Mouse (Mus musculus) lung, postnatal 10 days (tissue): ENCODE data around the gene Gm11437.

Experiments used
- DNase-seq: peaks from one replicate; pipeline ENCODE4 v3.0.0; 2021

Gene Gm11437

DNA sequence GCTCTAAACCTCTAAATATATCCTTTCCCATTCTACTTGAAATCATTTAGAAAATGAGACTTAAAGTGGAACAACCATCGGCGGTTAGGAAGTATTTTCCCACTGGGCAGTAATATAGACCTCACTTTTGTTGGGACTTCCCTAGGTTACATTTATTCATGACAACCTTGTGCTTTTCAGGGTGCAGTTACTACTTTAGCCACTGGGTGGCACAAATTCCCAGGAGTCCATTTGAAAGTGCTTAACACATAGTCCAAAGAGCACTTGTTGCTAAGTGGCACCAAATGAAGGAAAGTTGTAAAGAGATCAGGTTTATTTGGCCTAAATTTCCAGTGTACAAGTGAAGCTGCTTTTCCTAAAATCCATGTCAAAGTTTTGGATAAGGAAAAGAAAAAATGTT, 25.5 kb downstream of the Gm11437 start:
- DNase-seq: peak; percentile 73

DNA sequence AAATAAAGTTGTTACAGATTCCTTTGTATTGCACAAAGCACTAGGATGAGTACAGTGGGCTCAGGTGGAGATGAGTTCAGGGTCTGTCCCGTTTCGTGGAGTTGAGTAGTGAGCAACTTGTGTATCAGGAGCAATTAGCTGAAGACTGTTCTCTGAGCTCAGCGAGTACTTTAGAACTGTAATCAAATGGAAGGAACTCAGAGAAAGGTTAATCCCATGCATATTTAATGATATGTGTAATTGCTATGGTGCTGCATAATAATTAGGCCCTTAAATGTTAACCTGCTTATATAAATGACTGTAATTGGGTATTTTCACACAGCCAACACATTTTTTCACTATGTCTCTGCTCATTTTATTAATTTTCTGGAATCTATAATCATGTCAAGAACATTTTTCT, 30.8 kb downstream of the Gm11437 start:
- no peak for DNase-seq

DNA sequence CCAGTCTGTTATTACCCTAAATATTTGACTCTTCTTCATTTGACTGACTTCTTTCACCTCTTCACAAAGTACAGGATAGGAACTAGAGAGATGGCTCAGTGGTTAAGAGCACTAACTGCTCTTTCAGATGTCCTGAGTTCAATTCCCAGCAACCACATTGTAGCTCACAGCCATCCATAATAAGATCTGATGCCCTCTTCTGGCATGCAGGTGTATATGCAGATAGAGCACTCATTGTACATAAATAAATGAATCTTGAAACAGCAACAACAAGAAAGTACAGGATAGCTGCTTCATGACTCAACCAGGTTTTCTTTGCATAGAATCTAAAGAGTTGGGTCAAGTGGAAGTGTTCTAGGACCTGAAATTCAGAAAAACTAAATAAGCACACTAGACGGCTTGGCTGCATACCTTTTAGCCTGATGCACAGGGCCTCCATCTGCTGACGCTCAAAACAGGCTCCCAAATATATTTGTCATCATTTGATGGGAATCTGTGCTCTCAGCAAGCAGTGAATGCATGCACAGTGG, 32.9 kb downstream of the Gm11437 start:
- DNase-seq: no peak

DNA sequence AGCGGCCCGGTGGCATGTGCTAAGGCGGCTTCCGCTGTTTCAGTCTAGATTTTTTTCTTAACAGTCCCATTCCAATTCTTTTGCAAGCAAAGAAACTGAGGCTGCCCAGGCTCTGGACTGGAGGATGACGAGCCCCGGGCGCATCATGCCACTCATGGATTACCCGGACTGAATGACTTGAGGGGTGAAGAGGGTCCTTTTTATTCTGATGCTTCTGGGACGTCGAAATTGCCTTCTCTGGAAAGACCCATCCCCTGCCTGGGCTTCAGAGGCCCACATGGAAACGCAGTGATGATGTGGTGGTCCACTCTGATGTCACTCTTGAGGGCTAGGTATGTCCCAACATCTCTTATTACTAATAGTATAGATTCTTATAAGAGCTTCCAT, 37.5 kb downstream of the Gm11437 start:
- no peak for DNase-seq

DNA sequence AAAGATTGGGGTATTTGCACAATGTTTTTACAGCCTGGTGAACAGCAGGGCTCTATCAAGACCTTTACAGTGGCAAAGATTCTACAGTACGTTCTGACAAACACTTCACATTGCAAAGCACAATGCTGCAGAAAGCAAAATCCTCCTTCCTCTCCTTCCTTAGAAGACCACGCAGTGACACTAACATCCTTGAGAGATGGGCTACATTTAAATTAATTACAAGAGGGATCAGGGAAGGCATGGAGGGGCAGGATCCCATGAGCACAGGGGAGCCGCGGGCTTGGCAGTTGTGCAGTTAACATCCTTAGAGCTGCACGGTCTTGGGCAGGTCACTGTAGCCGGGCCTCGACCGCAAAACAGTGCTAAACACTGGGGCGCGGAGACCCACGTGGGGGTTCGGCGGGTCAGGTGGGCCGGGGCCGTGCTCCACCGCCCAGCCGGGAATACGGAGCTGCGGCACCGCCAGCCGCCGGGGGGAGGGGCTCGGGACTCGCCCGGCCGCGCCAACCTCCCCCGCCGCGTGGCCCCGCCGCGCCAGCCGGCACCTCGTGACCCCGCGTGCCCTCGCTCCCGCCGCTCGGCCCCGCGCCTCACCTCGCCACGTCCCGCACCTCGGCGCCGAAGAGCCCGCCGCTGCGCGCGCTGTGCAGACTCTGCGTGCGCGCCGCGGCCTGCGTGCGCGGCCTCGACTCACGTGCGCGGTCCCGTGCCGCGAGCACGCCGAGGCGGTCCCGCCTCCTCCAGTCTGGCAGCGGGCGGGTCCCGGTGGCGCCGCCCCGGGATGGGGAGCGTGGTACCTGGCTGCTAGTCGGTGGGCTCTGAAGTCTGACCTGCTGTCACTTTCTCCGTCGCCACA, 38.1 kb downstream of the Gm11437 start, which contains the start of the genes Tada2a and Acaca:
TSS of gene Tada2a (minus strand) at position 658 of the 856 bp plus-strand sequence.
TSS of gene Acaca (plus strand) at position 730 of the 856 bp plus-strand sequence.
- DNase-seq: peak; percentile 79

DNA sequence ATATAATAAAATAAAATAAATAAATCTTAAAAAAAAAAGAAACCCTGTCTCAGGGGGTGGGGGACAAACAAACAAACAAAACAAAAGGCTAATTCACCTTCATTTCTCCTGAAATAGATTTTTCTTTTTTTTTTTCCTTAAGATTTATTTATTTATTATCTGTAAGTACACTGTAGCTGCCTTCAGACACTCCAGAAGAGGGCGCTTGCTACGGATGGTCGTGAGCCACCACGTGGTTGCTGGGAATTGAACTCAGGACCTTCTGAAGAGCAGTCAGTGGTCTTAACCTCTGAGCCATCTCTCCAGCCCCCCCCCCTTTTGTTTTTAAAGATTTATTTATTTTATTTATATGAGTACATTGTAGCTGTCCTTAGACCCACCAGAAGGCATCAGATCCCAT, 39.3 kb downstream of the Gm11437 start:
- peak; percentile 11 for DNase-seq

DNA sequence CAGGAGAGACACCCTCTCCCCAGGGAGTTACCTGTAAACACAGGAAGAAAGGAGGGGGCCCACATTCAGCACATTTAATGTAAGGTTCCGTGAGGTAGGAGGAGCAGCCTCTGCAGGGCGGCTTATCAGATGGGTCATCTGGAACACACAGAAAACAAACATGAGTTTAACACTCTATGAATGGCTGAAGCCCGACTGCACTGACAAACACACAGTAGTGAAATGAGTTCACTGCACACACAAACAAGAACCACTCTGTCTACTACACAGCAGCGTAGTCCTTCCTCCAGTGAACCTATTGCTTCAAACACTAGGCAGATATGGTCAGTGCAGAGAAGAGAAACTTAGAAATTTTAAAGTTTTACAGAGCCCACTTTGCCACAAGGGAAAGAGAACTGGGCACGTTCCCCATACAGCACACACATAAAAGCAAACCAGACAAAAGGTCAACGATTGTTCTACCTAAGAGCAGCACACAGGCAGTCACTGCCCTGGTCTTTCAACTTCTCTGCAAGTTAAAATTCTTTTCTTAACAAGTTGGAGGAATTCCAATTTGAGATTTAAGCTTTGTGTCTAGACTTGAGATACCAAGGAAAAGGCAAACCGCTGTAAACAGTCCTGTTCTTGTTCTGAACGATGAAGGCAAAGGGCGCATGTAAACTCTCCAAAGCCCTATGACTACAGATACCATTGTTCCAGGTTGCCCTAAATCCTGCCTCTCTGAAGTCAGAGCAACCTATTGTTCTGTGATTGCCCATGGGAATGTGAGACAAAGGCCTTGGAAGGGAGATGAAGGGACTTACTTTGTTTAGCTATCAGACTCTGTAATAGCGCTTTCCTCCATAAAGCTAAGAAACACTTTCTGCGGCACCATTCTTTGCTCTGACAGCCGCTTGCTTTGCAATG, 46.0 kb downstream of the Gm11437 start:
- DNase-seq: no peak

DNA sequence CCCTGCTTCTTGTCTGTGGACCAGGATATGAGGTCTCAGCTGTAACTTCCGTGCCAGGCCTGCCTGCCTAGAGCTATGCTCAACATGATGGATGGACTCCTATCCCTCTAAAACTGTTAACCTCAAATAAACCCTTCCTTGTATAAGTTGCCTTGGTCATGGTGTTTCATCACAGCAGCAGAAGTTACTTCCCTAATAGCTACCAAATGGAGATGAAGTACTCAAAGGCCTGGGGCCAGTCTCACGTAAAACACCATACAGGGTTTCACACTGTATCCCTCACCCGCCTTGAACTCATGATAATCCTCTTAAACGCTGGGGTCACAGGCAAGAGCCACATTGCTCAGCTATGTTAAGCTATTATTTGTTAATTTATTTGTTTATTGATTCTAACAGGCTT, 49.8 kb downstream of the Gm11437 start:
- DNase-seq: no peak

DNA sequence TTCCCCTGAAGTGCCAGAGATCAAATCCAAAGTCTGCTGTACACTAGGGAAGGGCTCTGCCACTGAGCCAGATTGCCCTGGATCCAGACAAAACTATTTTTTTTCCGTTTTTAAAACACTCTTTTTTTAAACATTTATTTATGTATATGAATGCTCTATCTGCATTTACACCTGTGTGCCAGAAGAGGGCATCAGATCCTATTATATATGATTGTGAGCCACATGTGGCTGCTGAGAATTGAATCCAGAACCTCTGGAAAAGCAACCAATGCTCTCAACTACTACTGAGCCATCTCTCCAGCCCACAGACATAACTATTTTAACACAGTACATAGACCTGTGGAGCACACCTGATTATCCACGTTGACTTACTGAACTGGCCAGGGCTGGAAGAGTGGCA, 51.1 kb downstream of the Gm11437 start:
- DNase-seq: no peak

DNA sequence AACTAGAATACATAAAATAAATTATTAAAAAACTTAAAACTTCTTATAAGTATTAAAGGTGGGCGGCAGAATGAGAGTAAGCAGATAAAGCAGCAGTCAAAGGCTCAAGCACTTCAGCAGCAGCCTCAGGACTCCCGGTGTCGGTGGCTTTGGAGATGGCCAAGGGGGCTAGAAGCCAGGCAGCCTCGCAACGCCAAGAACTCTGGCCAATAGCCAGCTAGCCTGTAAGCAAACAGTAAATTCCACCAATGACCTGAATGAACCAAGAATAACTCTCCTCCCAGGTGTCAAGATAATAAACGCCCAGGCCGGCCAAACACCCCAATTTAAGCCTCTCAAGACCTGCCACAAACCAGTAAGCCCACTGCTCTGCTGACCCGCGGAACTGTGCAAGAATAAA, 51.6 kb downstream of the Gm11437 start:
- no peak for DNase-seq

DNA sequence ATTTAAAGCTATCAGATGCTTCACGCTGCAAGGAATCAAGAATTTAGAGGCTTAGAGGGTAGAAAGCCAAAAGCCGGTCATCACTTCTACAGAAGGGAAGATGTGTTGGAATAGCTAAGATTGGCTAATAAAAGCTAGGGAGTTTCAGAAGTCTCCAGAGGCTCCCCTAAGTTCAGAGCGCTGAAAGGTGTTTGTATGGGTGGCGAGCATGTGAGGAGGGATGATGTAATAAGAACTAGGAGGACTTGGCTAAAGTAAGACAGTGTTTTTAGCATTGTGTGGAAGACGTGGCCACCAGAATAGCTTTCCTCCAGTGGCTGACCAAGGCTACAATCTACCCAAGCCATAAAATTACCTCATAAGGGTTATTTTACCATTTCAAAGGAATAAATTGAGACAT, 53.7 kb downstream of the Gm11437 start:
- no peak for DNase-seq

DNA sequence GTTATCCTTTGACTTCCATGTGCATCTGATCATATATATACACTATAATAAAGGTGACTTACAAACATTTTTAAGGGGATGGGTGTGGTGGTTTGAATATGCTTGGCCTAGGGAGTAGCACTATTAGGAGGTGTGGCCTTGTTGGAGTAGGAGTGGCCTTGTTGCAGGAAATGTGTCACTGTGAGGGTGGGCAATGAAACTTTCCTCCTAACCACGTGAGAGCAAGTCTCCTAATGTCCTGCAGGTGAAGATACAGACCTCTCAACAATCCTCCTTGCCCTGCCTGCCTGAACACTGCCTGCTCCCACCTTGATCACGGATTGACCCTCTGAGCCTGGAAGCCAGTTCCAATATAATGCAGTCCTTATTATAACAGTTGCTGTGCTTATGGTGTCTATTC, 60.1 kb downstream of the Gm11437 start:
- no peak for DNase-seq

DNA sequence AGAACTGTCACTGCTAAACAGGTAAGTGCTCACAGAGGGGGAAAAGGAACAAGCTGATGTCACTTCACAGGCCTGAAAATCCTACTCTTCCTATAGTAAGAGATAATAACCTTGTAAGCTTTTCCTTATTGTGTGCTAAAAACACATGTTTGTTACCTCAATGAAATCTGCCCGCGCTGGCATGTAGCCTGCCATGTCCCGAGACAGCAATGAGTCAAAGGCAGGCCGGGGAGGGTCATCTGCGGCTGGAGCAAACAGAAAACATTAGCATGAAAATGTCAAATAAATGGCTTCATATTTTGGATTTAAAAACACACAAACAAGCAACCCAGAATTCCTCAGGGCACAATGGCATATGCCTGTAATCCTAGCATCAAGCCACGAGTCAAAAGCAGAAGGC, 63.2 kb downstream of the Gm11437 start:
- DNase-seq: no peak

DNA sequence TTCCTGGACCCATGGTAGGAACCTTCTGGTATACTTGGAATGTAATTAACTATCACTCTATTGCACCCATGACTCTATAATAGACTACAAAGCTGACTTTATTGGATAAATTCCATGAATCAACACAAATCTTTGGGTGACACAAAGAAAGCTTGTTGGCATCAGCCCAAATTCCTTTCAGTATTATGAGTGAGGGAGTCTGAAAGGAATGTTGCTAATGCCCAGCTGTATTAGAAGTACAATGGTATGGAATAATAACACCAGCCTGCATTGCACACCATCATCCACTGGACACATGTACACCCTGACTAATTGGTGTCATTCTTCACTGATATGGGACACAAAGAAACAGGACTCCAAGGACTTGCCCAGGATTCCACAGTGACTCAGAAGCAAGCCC, 66.1 kb downstream of the Gm11437 start:
- peak; percentile 30 for DNase-seq
